Mouse (Mus musculus): ENCODE results near the gene Oaz3.

Gene Oaz3

DNA sequence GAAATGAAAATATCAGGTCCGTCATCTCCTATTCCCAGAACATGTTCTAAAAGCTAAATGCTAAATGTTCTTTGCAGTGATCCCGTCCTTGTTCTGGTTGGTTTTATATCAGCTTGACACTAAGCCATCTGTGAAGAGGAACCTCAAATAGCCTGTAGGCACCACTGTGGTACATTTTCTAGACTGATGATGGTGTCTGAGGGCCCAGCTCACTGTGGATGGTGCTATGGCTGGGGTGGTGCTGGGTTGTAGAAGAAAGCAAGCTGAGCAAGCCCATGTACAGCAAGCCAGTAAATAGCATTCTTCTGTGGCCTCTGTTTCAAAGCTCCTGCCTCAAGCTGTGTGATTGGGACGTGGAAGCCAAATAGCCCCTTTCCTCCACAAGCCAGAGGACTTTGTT is 13.3 kb upstream of the Oaz3 start:
- in situ Hi-C loops (cut with MseI, MboI), result loop anchor here in 1 of 2 experiments (5.0 kb wide), 1 partner anchor 55 kb away; no protein-coding TSS in a partner anchor

GRCm38 (mm10) chr3:94456529-94457000 is 12.8 kb upstream of the Oaz3 start:
- in situ Hi-C loops (cut with MseI, MboI), result loop anchor here in 1 of 2 experiments (5.0 kb wide), 1 partner anchor 56 kb away; no protein-coding TSS in a partner anchor

DNA sequence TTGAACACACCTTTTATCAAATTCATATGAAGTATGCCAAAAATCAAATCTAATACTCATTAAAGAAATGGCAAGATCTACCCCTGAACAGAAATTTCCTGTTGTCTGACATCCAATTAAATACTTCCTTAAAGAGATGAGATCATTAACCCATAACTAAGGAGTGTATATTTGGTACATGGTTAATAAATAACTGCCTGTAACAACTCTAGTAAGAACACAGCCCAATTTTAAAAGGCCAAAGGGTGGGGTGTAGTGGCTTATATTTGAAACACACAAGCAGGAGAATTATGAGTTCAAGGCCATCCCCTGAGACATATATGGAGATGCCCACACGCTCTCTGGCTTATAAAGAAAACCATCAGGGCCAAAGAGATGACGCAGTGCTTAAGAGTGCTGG is 5.7 kb upstream of the Oaz3 start:
- in situ Hi-C loops (cut with MseI, MboI), result no loop called here

DNA sequence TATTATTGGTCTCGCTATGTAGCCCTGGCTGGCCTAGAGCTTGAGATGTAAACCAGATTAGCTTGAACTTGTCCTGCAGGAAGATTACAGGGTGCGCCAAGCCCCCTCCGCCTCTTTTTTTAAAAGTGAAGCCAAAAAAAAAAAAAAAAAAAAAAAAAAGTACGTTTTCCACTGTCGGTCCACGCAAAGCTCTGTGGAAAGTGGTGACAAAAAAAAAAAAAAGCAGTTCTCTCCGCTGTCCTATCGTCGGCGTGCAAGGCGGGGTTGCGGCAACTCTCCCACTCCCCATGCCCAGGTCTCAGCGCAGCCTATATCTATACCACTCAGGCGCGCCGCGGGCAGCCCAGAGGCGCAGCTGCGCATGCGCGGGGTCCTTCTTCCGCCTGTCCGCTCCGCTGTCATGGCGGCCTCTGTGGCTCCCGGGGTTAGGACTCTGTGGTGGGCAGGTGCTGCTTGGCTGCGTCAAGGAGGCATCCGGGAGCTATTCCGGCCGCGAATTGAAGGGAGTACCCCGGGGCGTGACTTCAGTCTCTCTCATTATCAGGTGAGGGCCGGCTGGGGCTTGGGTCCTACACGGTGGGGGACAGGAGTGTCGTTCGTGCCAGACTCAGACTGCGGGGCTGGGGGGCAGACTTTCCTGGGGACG is 641 bp downstream of the Oaz3 start, which contains the start of gene Mrpl9:
Gene Mrpl9, plus strand, starts transcription at position 368 of the 646 bp plus-strand sequence.
- in situ Hi-C loops (cut with MseI, MboI), result no loop called here

DNA sequence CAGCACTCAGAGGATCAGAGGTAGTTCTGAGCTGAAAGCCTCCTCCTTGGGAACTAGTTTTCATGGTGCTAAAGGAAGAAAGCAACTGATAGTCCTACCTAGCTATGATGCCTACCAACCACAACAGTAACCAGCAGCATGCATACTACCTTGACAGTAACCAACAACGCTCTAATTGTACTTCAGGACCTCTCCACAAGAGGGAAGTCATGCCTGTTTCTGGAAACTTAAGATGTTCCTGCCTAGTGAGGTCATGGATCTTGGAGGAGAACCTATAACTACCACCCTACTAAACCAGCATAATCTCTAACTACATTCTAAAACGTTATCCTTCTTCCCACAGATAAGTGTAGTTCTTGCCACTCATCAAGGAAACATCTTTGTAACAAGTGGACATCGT is 2.5 kb downstream of the Oaz3 start:
- in situ Hi-C loops (cut with MseI, MboI), result no loop called here

DNA sequence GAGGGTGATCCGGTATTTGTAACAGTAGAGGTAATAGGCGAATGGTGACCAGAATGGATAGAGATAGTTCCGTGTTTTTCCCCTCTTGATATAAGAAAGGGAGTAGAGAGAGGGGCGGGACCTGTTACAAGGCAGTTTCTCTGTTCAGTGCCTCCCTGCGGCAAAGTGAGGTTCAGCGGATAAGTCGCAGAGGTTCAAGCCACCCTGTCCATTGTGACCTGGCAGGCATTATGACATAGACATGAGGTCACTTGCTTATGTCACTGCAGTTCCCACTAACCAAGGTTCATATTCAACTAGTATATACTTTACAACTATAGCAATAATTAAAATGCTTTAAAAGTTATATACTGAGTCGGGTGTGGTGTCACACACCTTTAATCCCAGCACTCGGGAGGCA is 7.3 kb downstream of the Oaz3 start:
- in situ Hi-C loops (cut with MseI, MboI), result no loop called here

GRCm38 (mm10) chr3:94434305-94434704 is 9.4 kb downstream of the Oaz3 start:
- in situ Hi-C loops (cut with MseI, MboI), result no loop called here

DNA sequence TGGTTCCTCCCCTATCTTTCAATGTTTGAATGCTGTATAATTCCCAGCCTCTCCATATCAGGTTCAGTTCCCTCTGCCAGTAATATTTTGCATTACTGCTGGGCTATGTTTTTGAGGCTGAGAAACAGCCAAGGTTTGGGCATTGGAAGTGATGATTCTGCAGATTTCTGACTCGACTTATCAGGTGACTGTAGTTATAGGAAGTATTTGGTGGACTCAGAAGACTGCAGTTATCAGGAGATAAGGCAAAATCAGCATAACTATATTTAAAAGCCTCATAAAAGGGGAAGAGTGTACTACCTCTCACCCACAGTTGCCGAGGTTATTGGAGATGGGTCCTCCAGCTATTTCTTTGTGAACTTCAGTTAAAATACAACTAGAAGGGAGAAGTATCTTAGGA is 12.7 kb downstream of the Oaz3 start:
- in situ Hi-C loops (cut with MseI, MboI), result no loop called here

DNA sequence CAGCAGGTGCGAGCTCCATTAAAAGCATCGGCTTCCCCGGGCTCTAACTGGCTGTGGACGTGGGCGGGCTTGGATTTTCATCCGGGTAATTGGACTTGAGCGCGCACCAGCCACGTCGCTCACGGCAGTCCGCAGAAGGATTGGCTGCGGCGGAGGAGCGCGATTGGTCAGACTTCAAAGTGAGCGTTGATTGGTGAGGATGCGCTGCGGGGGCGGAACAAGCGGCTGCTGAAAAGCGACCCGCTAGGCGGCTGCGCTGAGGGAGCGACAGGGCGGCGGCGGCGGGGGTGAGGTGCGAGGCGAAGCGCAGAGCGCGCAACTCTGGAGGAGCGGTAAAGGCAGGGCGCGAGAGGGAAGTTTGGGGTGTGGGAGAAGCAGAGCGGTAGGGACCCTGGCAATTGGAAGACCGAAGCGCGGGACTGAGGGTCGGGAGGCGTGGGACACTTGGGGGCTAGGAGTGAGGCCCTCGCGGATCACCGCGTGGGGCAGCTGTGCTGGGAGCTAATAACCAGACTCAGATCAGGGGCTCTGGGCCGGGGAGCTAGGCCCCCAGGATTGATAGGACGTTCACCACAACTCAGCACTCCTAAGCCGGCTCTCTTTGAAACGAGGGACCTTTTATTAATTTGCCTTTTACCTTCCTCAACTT is 30.6 kb downstream of the Oaz3 start, which contains the start of gene Tdrkh:
Gene Tdrkh, plus strand, starts transcription at position 243 of the 649 bp plus-strand sequence.
- in situ Hi-C loops (cut with MseI, MboI), result no loop called here

DNA sequence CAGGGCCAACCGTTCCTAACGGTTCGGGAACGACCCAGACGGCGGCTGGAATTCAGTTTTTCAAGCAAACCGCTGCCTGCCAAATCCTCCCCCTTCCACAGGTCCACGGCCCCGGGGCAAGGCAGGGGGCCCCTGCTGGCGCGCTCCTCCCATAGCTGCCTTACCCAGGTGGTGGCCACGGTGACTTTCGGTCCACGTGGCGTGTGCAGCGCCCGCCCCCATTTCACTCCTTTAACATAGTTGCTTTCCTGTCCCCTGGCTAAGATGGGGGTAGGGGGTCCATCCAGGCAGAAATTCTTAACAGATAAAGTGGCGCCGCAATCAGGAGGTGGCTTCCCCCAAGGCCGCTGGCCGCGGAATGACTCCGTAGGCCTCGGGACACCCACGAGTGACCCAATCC is 31.2 kb downstream of the Oaz3 start:
- in situ Hi-C loops (cut with MseI, MboI), result no loop called here

DNA sequence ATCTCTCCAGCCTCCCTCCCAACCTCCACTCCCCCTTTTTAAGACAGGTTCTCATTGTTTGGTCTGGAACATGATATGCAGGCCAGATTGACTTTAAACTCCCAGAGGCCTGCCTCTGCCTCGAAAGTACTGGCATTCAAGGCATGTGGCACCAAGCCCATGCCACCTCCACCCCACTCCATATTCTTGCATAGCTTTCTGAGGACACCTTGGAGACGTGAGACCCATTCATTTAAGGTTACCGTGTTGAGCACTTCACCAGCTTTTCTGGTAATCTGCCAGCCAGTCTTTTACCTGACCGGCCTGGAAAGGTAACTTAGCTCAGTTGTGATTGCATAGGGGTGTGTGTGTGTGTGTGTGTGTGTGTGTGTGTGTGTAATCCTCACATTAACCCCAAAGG is 38.2 kb downstream of the Oaz3 start:
- in situ Hi-C loops (cut with MseI, MboI), result no loop called here

GRCm38 (mm10) chr3:94404366-94405054 is 39.2 kb downstream of the Oaz3 start:
- in situ Hi-C loops (cut with MseI, MboI), result no loop called here

- in situ Hi-C loops (cut with MseI, MboI), result no loop called here
Observed at GRCm38 (mm10) chr3:94402451-94402850, 41.3 kb downstream of the Oaz3 start.

DNA sequence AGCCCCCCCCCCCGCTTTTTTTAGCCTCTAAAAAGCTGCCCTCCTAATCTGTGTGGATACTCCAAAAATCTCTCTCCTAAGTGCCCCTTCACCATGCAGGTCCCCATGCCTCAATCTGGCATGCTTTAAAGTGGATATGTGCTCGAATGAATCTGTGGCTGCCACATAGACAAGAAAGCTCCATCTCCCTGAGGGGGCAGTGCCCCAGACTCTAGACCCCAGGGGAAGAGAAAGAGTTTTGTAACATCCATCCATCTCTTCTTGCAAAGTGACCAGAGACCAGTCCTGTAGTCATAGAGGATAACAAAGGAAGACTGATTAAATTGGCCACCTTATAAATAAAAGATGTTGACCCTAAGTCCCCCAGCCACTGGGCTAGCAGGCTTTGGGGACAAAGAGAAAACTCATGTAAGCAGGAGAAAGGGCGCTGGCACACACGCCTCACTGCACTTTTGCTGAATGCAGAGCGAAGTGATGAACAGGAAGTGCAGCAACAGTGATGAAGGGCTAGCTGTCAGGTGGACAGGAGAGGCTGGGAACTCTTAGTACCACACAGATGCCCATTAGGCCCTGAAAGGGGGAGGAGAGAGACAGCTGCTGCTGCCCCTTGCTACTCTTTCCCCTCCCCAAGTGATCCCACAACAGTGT is 43.9 kb downstream of the Oaz3 start:
- in situ Hi-C loops (cut with MseI, MboI), result no loop called here

DNA sequence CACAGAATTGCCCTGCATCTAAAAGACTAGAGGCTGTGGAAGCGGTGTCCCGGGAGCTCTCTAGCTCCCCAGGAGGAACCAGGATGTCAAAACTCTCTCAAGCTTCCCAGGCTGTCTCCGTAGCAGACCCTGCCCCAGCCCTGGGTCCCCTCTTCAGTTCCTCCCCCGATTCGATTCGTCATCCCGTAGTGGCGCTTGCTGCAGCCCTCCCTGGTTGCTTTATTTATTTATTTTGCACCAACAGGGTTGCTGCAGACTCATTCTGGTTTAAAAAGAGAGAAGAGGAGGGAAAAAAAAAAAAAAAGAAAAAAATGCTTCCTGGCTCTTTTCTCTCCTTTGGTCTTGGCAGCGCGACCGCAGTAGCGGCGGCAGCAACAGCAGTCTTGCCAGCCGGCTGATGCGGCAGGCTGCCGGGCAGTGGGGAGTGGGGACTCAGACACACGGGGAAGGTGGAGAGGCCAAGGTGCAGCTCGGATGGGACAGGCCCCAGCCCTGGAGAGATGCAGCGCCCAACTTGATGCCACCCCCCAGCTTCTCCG is 44.7 kb downstream of the Oaz3 start:
- in situ Hi-C loops (cut with MseI, MboI), result no loop called here

- in situ Hi-C loops (cut with MseI, MboI), result no loop called here
Observed at GRCm38 (mm10) chr3:94398217-94398616, 45.5 kb downstream of the Oaz3 start, which contains the start of gene Lingo4. TSS of gene Lingo4 (plus strand) at chr3:94398517.

DNA sequence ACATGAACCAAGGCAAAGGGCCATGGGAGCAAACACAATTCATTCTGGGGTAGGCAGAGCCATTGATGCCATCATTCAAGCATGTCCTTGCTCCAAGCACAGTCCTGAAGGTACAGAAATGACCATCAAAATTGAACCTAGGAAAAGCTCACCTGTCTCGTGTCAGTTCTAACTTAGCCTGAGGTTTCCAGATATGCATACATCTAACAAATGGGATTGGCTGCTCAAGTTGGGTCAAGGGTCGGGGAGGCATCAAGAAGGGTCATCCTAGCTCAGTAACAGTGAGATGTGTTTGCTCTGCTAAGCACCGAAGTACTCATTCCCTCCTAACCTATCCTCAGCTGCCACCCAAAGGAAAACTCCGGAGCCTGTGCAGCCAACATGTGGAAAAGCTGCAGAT is 46.9 kb downstream of the Oaz3 start:
- in situ Hi-C loops (cut with MseI, MboI), result no loop called here

GRCm38 (mm10) chr3:94396336-94396735 is 47.4 kb downstream of the Oaz3 start:
- in situ Hi-C loops (cut with MseI, MboI), result no loop called here

- in situ Hi-C loops (cut with MseI, MboI), result no loop called here
Observed at GRCm38 (mm10) chr3:94393049-94393448, 50.7 kb downstream of the Oaz3 start.

GRCm38 (mm10) chr3:94392128-94392527 is 51.6 kb downstream of the Oaz3 start:
- in situ Hi-C loops (cut with MseI, MboI), result no loop called here

GRCm38 (mm10) chr3:94391001-94391400 is 52.7 kb downstream of the Oaz3 start:
- in situ Hi-C loops (cut with MseI, MboI), result no loop called here

GRCm38 (mm10) chr3:94389420-94389819 is 54.3 kb downstream of the Oaz3 start:
- in situ Hi-C loops (cut with MseI, MboI), result no loop called here
